ENCODE assay signal across 10 mouse cellular contexts in genomic region chr7:25683474-25684180, GRCm38 (mm10). TPM values are rescaled to one million over a fixed set of nuclear protein-coding genes. Genes with fewer than 3 reads are reported as not detected.
DNase-seq lines count a peak whose midpoint lies in the region; TF ChIP-seq lines count a peak whose summit lies in the region.
"Had no signal": no experiment of that assay in that cellular context is flagged by ENCODE, and none has a peak within 500 bp of the region (broad histone marks: within the 10 kb centered on the region; RNA-seq: fewer than 3 reads in every experiment).

No protein-coding gene starts in this region.

- no peak for TF ChIP-seq CTCF in gastrocnemius, adult 2 months (IDR thresholded peaks at IDR 0.05)

- peak; percentile 92 for DNase-seq in A20 (ENCODE audit: low read depth, low spot score)
- peak; percentile 55 for DNase-seq in R1 (ENCODE audit: low read depth, low spot score)
- peak; percentile 54 for DNase-seq in kidney, postnatal 14 days
- peak; percentile 73 for DNase-seq in naive thymus-derived CD4-positive, alpha-beta T cell, adult 2 months (ENCODE audit: low read depth)
- no peak for DNase-seq in gastrocnemius, adult 2 months
- DNase-seq in layer of hippocampus, postnatal 10 days (ENCODE audit: low spot score in 2 of 2): no peak
- DNase-seq in cerebellum, adult 18-20 months: no peak
- DNase-seq in layer of hippocampus, postnatal 36 days: no peak
- DNase-seq: right cerebral cortex, postnatal 4 days had no signal

- H3K27ac ChIP-seq in gastrocnemius, adult 2 months: no peak overlapping the region; the same call in 1 of the 2 replicates
- H3K27ac ChIP-seq: midbrain, embryonic 13.5 days had no signal

- intact Hi-C loops in gastrocnemius, adult 2 months (cut with DNase I): no loop called here

- no peak overlapping the region for H3K4me3 ChIP-seq in gastrocnemius, adult 2 months
- H3K4me3 ChIP-seq: midbrain, embryonic 13.5 days had no signal

RNA-seq across cellular contexts. Expression of gene B9d2, which starts 3.0 kb away (rescaled TPM):
- 1 to 10 TPM; 8.7 to 9.7 TPM for total RNA-seq in gastrocnemius, adult 2 months (2021)
- total RNA-seq in layer of hippocampus, postnatal 10 days (2021): 10 to 100 TPM; 26.6 to 29.8 TPM
- total RNA-seq in layer of hippocampus, postnatal 36 days (2021): 10 to 100 TPM; 23.9 to 24.4 TPM

RNA-seq across cellular contexts. Expression of gene Tgfb1, which starts 3.2 kb away (rescaled TPM):
- 1 to 10 TPM; 4.6 to 6.6 TPM for total RNA-seq in gastrocnemius, adult 2 months (2021)
- 10 to 100 TPM; 11.0 to 12.9 TPM for total RNA-seq in layer of hippocampus, postnatal 10 days (2021)
- 1 to 10 TPM; 6.0 to 8.0 TPM for total RNA-seq in layer of hippocampus, postnatal 36 days (2021)

RNA-seq across cellular contexts. Expression of gene Tmem91, which starts 8.7 kb away (rescaled TPM):
- not detected for total RNA-seq in gastrocnemius, adult 2 months (2021)
- 10 to 100 TPM; 37.2 to 46.4 TPM for total RNA-seq in layer of hippocampus, postnatal 10 days (2021)
- total RNA-seq in layer of hippocampus, postnatal 36 days (2021): 10 to 100 TPM; 13.8 to 14.9 TPM

RNA-seq across cellular contexts. Expression of gene Exosc5, which starts 24.7 kb away (rescaled TPM):
- 10 to 100 TPM; 24.1 to 24.3 TPM for total RNA-seq in gastrocnemius, adult 2 months (2021)
- 10 to 100 TPM; 22.6 to 29.4 TPM for total RNA-seq in layer of hippocampus, postnatal 10 days (2021)
- total RNA-seq in layer of hippocampus, postnatal 36 days (2021): 10 to 100 TPM; 28.6 to 28.7 TPM

RNA-seq across cellular contexts. Expression of gene Bckdha, which starts 24.8 kb away (rescaled TPM):
- total RNA-seq in gastrocnemius, adult 2 months (2021): 100 to 1,000 TPM; 103 to 152 TPM
- 10 to 100 TPM; 33.2 to 36.1 TPM for total RNA-seq in layer of hippocampus, postnatal 10 days (2021)
- total RNA-seq in layer of hippocampus, postnatal 36 days (2021): 10 to 100 TPM; 36.7 to 38.3 TPM

Comparison
In these comparisons a context has a peak if more than half of its experiments do, and no peak if none do; other contexts are left out.
1. DNase-seq: peak in A20 (single experiment), R1 (single experiment), kidney, postnatal 14 days (single experiment) and naive thymus-derived CD4-positive, alpha-beta T cell, adult 2 months (single experiment); none in gastrocnemius, adult 2 months (single experiment), layer of hippocampus, postnatal 10 days (0 of 2), cerebellum, adult 18-20 months (0 of 2) and layer of hippocampus, postnatal 36 days (0 of 2).
2. RNA of gene Tmem91, which starts 8.7 kb away (total RNA-seq): 37.2 to 46.4 TPM in layer of hippocampus, postnatal 10 days and 13.8 to 14.9 TPM in layer of hippocampus, postnatal 36 days; not detected in gastrocnemius, adult 2 months; every median in the first group is over 10 times any median in the second.